Mouse (Mus musculus): ENCODE data around the gene Cnpy3.

- TF ChIP-seq POLR2A (IDR thresholded peaks at IDR 0.05; ENCODE audit: low read depth, low read length) (no peak), CTCF (IDR thresholded peaks at IDR 0.05; ENCODE audit: borderline replicate concordance, insufficient read depth, low read length) (no peak)
Observed at GRCm38 (mm10) chr17:46767868-46768267, 15.9 kb upstream of the Cnpy3 start.

Data from embryonic fibroblast, embryonic 13.5 days (primary cell).